Mouse (Mus musculus) ES-Bruce4 (cell line): ENCODE measurements around the gene Cd160. TPM values are rescaled to one million over a fixed set of nuclear protein-coding genes. Genes with fewer than 3 reads are reported as not detected.

Experiments
- H3K27ac ChIP-seq: 2 replicates; pipeline ENCODE4 v1.5.1; 2012; ENCODE audit warnings: low read length, inconsistent platforms; ENCODE audit not compliant: insufficient read depth
- H3K27me3 ChIP-seq: 2 replicates; pipeline ENCODE4 v1.6.1; 2012; ENCODE audit warnings: mild to moderate bottlenecking, low read length, inconsistent platforms; ENCODE audit not compliant: control insufficient read depth, poor library complexity, insufficient read depth, severe bottlenecking
- H3K36me3 ChIP-seq: 2 replicates; pipeline ENCODE4 v1.6.1; 2012; ENCODE audit warnings: inconsistent platforms, mild to moderate bottlenecking, low read length, moderate library complexity; ENCODE audit not compliant: control insufficient read depth, poor library complexity, insufficient read depth, severe bottlenecking
- H3K4me1 ChIP-seq: one replicate; pipeline ENCODE4 v1.8.1; 2011; ENCODE audit warnings: low read length; ENCODE audit not compliant: control insufficient read depth, insufficient read depth
- H3K4me3 ChIP-seq: 2 replicates; pipeline ENCODE4 v1.5.1; 2011; ENCODE audit warnings: low read depth, mild to moderate bottlenecking, low read length
- H3K9ac ChIP-seq: 2 replicates; pipeline ENCODE4 v1.6.1; 2012; ENCODE audit warnings: low read depth, mild to moderate bottlenecking, inconsistent platforms; ENCODE audit not compliant: poor library complexity, severe bottlenecking
- H3K9me3 ChIP-seq: replicated peaks from 2 replicates; pipeline ENCODE4 v1.6.1; 2012; ENCODE audit warnings: mild to moderate bottlenecking, low read length, inconsistent platforms; ENCODE audit not compliant: control insufficient read depth, poor library complexity, insufficient read depth, severe bottlenecking
- CTCF ChIP-seq: IDR thresholded peaks from one replicate; pipeline ENCODE4 v1.8.1; 2011; ENCODE audit warnings: low read depth, low read length
- EP300 ChIP-seq: IDR thresholded peaks from 2 replicates; pipeline ENCODE4 v1.6.1; 2011; ENCODE audit warnings: low read depth, low read length; ENCODE audit not compliant: insufficient read depth
- POLR2A ChIP-seq: IDR thresholded peaks from one replicate; pipeline ENCODE4 v1.8.1; 2011; ENCODE audit warnings: low read length; ENCODE audit not compliant: insufficient read depth
- polyA plus RNA-seq: library from polyadenylated mRNA; stranded (reverse); fragments of >200 nt; gene quantifications from 2 replicates; pipeline ENCODE4 v1.2.4, GENCODE M21; 2011; ENCODE audit warnings: low read depth; ENCODE audit not compliant: missing spikeins, insufficient read depth, insufficient read length

Cd160 gene
- polyA plus RNA-seq, 1 experiment = not detected

- TF ChIP-seq POLR2A (no peak), EP300 (no peak), CTCF (no peak)
These were observed 39.4 kb upstream of the Cd160 start for GRCm38 (mm10) chr3:96868566-96868965.

GRCm38 (mm10) chr3:96867863-96868262 lies 38.7 kb upstream of the Cd160 start:
- Histone ChIP-seq H3K9ac (no peak overlapping the region), H3K36me3 (peaks cover 9% of the 10 kb centered on the region), H3K4me3 (no peak overlapping the region), H3K9me3 (no peaks in the 10 kb centered on the region), H3K27ac (no peak overlapping the region), H3K27me3 (no peaks in the 10 kb centered on the region), H3K4me1 (no peaks in the 10 kb centered on the region)
- TF ChIP-seq EP300 (no peak), CTCF (no peak), POLR2A (no peak)

More at GRCm38 (mm10) chr3:96868566-96868965, 39.4 kb upstream of the Cd160 start:
- H3K4me3 ChIP-seq = no peak overlapping the region
- peaks cover 16% of the 10 kb centered on the region for H3K36me3 ChIP-seq
- H3K9ac ChIP-seq = no peak overlapping the region
- H3K4me1 ChIP-seq = no peaks in the 10 kb centered on the region
- H3K9me3 ChIP-seq = no peaks in the 10 kb centered on the region
- no peak overlapping the region for H3K27ac ChIP-seq
- no peaks in the 10 kb centered on the region for H3K27me3 ChIP-seq

GRCm38 (mm10) chr3:96860498-96860897 lies 31.3 kb upstream of the Cd160 start:
- Histone ChIP-seq H3K9me3 (no peaks in the 10 kb centered on the region; the same call in 1 of the 2 replicates), H3K4me3 (no peak overlapping the region), H3K27ac (no peak overlapping the region), H3K4me1 (no peaks in the 10 kb centered on the region), H3K9ac (no peak overlapping the region), H3K27me3 (no peaks in the 10 kb centered on the region), H3K36me3 (no peaks in the 10 kb centered on the region)
- no peak for TF ChIP-seq POLR2A
- TF ChIP-seq EP300 = no peak
- TF ChIP-seq CTCF = no peak

GRCm38 (mm10) chr3:96855833-96856232 lies 26.7 kb upstream of the Cd160 start:
- Histone ChIP-seq H3K4me1 (no peaks in the 10 kb centered on the region), H3K9ac (no peak overlapping the region), H3K9me3 (no peaks in the 10 kb centered on the region), H3K36me3 (no peaks in the 10 kb centered on the region), H3K4me3 (no peak overlapping the region), H3K27me3 (no peaks in the 10 kb centered on the region), H3K27ac (no peak overlapping the region)
- TF ChIP-seq POLR2A (no peak), CTCF (no peak), EP300 (no peak)

GRCm38 (mm10) chr3:96854376-96854775 lies 25.2 kb upstream of the Cd160 start:
- Histone ChIP-seq H3K9me3 (no peaks in the 10 kb centered on the region), H3K4me3 (no peak overlapping the region), H3K27me3 (no peaks in the 10 kb centered on the region), H3K4me1 (no peaks in the 10 kb centered on the region), H3K9ac (no peak overlapping the region), H3K27ac (no peak overlapping the region), H3K36me3 (no peaks in the 10 kb centered on the region)
- TF ChIP-seq CTCF = no peak
- no peak for TF ChIP-seq POLR2A
- TF ChIP-seq EP300 = no peak

GRCm38 (mm10) chr3:96852561-96852960 lies 23.4 kb upstream of the Cd160 start:
- no peaks in the 10 kb centered on the region for H3K9me3 ChIP-seq
- H3K4me1 ChIP-seq = peaks cover 4% of the 10 kb centered on the region
- TF ChIP-seq CTCF (no peak), EP300 (no peak), POLR2A (no peak)
- H3K27ac ChIP-seq = no peak overlapping the region
- no peaks in the 10 kb centered on the region for H3K36me3 ChIP-seq
- no peaks in the 10 kb centered on the region for H3K27me3 ChIP-seq
- H3K9ac ChIP-seq = no peak overlapping the region
- no peak overlapping the region for H3K4me3 ChIP-seq
